Mouse (Mus musculus) intestine, embryonic 16.5 days (tissue): ENCODE data around the gene Ddx49. TPM values are rescaled to one million over a fixed set of nuclear protein-coding genes. Genes with fewer than 3 reads are reported as not detected.

Experiments
- ATAC-seq: fragments of 200-750 bp; cut with Nextera tagmentation; 2 replicates; pipeline ENCODE4 v1.8.0; 2017; ENCODE audit warnings: moderate TSS enrichment, moderate library complexity
- H3K27ac ChIP-seq: fragments of 300-500 bp; sonication (generic); 2 replicates; pipeline ENCODE4 v1.5.1; 2014; ENCODE audit warnings: mild to moderate bottlenecking, low read length
- H3K27me3 ChIP-seq: fragments of 300-500 bp; sonication (generic); replicated peaks from 2 replicates; pipeline ENCODE4 v1.6.1; 2014; ENCODE audit warnings: low read length, control low read depth, mixed read lengths; ENCODE audit not compliant: control insufficient read depth, insufficient read depth
- H3K36me3 ChIP-seq: fragments of 300-500 bp; sonication (generic); 2 replicates; pipeline ENCODE4 v1.6.1; 2014; ENCODE audit warnings: low read length, control low read depth; ENCODE audit not compliant: control insufficient read depth, insufficient read depth
- H3K4me1 ChIP-seq: fragments of 300-500 bp; sonication (generic); 2 replicates; pipeline ENCODE4 v1.6.1; 2014; ENCODE audit warnings: low read length, control low read depth, mixed read lengths; ENCODE audit not compliant: control insufficient read depth, insufficient read depth
- H3K4me2 ChIP-seq: fragments of 300-500 bp; sonication (generic); 2 replicates; pipeline ENCODE4 v1.6.1; 2014; ENCODE audit warnings: low read depth, low read length, control low read depth
- H3K4me3 ChIP-seq: fragments of 300-500 bp; sonication (generic); 2 replicates; pipeline ENCODE4 v1.5.1; 2014; ENCODE audit warnings: mild to moderate bottlenecking, low read length
- H3K9ac ChIP-seq: fragments of 300-500 bp; sonication (generic); 2 replicates; pipeline ENCODE4 v1.6.1; 2014; ENCODE audit warnings: low read depth, low read length
- H3K9me3 ChIP-seq: fragments of 300-500 bp; sonication (generic); 2 replicates; pipeline ENCODE4 v1.6.1; 2016; ENCODE audit warnings: low read length, control low read depth; ENCODE audit not compliant: control insufficient read depth
- WGBS: fragments of 180-500 bp; shearing (Covaris S2); extraction: QIAGEN DNeasy Blood & Tissue Kit; methylation state at CpG from one replicate; pipeline ENCODE4 v1.1.7; 2014; 5-methylcytosine and 5-hydroxymethylcytosine counted together
- polyA plus RNA-seq: library from polyadenylated mRNA; unstranded; fragments of >200 nt; fragmentation: Nextera tagmentation; extraction: Ambion mirVana; gene quantifications from 2 replicates; pipeline ENCODE4 v1.2.1, GENCODE M21; 2015

Gene Ddx49
- polyA plus RNA-seq, 1 experiment from 2014 or later: 48.4 TPM

DNA sequence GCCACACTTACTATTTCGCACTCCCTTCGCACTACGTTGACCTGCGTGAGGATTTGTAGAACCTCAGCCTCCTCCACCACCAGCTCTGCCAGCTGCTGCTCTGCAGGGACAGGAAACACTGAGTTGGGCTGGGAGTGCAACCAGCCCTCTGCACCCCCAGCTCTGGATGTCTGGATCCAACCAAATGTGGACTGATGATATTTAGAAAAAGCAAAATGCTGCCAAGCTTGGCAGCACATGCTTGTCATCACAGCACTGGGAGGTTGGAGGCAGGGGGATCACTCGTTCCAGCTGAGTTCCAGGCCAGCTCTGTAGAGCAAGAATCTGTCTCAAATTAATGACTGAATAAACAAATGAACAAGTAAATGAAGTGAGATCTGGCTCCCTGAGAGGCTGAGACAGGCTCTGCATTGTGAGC, 8.3 kb downstream of the Ddx49 start:
- no peak overlapping the region for H3K27ac ChIP-seq
- no peaks in the 10 kb centered on the region for H3K4me1 ChIP-seq
- H3K9ac ChIP-seq: no peak overlapping the region
- no peak for ATAC-seq
- 54% methylated on average over 5 of the region's 5 CpGs for WGBS
- H3K36me3 ChIP-seq: peaks cover 34% of the 10 kb centered on the region
- no peak overlapping the region for H3K4me2 ChIP-seq
- no peaks in the 10 kb centered on the region for H3K27me3 ChIP-seq
- no peak overlapping the region for H3K4me3 ChIP-seq
- H3K9me3 ChIP-seq: no peaks in the 10 kb centered on the region

DNA sequence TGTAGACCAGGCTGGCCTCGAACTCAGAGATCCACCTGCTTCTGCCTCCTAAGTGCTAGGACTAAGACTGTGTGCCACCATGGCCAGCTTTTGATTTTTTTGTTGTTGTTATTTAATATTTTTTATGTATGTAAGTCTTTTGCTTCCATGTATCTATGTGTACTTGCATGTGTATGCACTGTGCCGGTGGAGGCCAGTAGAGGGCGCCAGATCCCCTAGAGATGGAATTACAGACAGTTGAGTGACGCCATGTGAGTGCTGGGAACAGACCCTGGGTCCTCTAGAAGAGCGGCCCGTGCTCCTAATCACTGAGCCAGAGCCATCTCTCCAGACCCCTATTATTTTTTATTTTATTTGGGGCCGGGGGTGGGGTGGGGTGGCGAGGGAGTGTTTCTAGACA, 15.6 kb downstream of the Ddx49 start:
- peaks cover 20% of the 10 kb centered on the region for H3K36me3 ChIP-seq
- H3K4me1 ChIP-seq: peaks cover 4% of the 10 kb centered on the region; the same call in 1 of the 2 replicates
- no peak overlapping the region for H3K27ac ChIP-seq
- no peaks in the 10 kb centered on the region for H3K9me3 ChIP-seq
- 88% methylated on average over 8 of the region's 8 CpGs for WGBS
- H3K4me2 ChIP-seq: no peak overlapping the region
- no peak overlapping the region for H3K4me3 ChIP-seq
- H3K27me3 ChIP-seq: no peaks in the 10 kb centered on the region
- ATAC-seq: no peak
- no peak overlapping the region for H3K9ac ChIP-seq

DNA sequence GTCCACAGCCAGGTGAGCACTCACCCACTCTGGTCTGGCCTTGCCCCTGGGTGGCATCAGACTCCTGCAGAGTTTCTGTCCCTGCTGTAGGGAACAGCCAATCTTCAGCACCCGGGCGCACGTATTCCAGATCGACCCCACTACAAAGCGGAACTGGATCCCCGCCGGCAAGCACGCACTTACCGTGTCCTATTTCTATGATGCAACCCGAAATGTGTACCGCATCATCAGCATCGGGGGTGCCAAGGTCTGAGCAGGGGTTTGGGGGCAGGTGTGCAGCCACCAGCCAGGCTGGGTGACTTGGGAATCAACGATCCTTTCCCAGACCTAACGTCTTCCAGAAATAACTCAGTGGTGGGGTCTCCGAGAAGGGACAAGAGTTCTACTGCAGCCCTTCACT, 17.0 kb downstream of the Ddx49 start:
- H3K9me3 ChIP-seq: no peaks in the 10 kb centered on the region
- ATAC-seq: no peak

DNA sequence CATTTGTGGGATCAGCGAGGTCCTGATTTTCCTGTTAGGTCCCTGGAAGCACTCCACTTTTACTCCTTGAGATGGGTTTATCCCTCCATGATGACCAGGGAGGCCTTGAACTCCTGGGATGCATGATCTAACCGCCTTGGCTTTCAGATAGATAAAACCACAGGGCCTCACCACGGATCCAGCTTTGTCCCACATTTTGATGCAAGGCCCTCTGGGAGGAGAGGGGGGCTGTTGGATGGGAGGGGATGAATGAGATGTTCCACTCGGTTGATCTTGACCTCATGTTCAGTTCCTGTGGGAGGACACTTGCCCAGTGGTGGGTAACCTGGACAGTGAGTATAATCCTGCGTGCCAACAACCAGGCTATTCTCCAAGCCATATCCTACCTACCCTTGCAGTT, 17.9 kb downstream of the Ddx49 start:
- WGBS: 79% methylated on average over 5 of the region's 5 CpGs
- Histone ChIP-seq H3K9me3 (no peaks in the 10 kb centered on the region), H3K4me2 (no peak overlapping the region), H3K4me1 (peaks cover 4% of the 10 kb centered on the region; the same call in 1 of the 2 replicates), H3K36me3 (peaks cover 20% of the 10 kb centered on the region), H3K4me3 (no peak overlapping the region), H3K9ac (no peak overlapping the region), H3K27me3 (no peaks in the 10 kb centered on the region), H3K27ac (no peak overlapping the region)
- ATAC-seq: no peak

More for the DNA sequence above, 17.0 kb downstream of the Ddx49 start:
- peaks cover 4% of the 10 kb centered on the region; the same call in 1 of the 2 replicates for H3K4me1 ChIP-seq
- no peaks in the 10 kb centered on the region for H3K27me3 ChIP-seq
- H3K4me2 ChIP-seq: no peak overlapping the region
- H3K9ac ChIP-seq: no peak overlapping the region
- H3K27ac ChIP-seq: no peak overlapping the region
- no peak overlapping the region for H3K4me3 ChIP-seq
- peaks cover 20% of the 10 kb centered on the region for H3K36me3 ChIP-seq
- 95% methylated on average over 15 of the region's 15 CpGs for WGBS

DNA sequence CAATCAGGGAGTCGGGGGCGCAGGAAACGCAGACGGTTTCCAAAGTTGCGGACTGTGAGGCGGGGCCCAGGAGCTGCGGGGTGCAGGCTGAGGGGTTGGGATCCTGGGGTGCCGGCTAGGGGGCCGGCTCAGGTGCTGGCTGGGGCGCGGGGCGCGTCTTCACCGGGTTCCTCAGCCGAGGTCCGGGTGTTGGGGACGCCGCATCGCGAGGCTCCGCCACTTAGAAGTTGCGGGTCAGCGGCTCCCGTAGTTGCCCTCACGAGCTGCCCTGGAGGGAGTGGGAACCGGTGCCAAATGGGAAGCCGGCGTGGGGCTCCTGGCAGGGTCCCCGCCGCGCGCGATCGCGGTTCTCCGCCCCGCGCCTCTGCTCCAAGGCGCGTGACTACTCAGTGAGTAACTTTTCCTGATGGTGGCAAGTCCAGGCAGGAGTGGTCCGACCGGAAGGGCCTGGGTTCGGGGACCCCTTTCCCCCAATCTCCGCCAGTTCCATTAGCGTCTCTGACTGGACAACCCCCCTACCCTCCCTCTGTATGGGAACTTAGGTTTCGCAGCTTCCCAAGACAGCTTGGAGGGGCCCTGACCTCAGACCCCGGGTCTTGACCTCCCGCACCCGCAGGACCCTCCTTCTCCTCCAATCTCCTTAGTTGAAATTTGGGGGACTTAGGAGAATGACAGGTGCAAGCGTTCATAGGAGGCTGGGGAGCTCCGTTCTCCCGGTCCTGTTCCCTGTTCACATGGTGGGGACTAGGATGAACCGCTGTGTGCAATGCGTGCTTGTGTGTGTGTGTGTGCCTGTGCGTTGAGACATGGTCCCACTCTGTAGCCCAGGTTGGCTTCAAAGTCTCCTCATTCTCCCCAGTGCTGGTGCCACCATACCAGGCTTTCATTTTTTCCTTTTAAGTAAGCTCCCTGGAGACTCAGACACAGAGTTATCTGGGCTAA, 18.9 kb downstream of the Ddx49 start:
- H3K9ac ChIP-seq: peak overlapping the region; percentile 98
- peaks cover 4% of the 10 kb centered on the region; the same call in 1 of the 2 replicates for H3K4me1 ChIP-seq
- H3K27ac ChIP-seq: peak overlapping the region; percentile 73
- H3K27me3 ChIP-seq: no peaks in the 10 kb centered on the region
- H3K4me2 ChIP-seq: peak overlapping the region; percentile 89
- H3K9me3 ChIP-seq: no peaks in the 10 kb centered on the region
- peaks cover 20% of the 10 kb centered on the region for H3K36me3 ChIP-seq
- peak overlapping the region; percentile 89 for H3K4me3 ChIP-seq
- under 1% methylated on average over 55 of the region's 55 CpGs for WGBS
- ATAC-seq: peak; percentile 50

DNA sequence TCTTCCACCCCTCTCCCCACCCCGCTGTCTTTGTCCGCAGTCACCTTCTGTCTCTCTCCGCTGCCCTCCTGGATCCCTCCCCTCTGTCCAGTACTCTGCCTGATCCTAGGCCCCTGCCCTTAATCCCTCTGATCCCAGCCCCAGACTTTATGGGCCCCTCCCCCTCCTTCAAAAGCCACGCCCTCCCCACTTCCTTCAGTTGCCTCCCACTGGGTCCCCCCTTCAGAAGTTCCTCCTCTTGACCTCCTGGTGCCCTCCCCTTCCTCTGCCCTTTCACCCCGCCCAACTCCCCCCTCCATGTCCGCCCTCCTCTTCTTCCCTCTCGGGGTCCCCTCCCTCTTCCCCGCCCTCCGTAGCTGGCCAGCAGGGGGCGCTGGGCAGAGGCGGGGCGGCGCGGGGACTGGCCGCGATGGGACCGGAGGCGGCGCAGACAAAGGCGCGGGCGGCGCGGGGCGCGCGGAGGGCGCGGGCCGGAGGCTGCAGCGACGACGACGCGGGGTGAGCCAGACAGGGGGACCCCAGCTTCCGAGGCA, 19.6 kb downstream of the Ddx49 start, which contains the start of gene Homer3:
Homer3 (plus strand) TSS at position 225 of the 533 bp plus-strand sequence.
- peaks cover 19% of the 10 kb centered on the region for H3K36me3 ChIP-seq
- WGBS: under 1% methylated on average over 36 of the region's 36 CpGs
- ATAC-seq: peak; percentile 95
- H3K4me2 ChIP-seq: peak within 1 kb of the TSS; percentile 89
- H3K9me3 ChIP-seq: no peaks in the 10 kb centered on the region
- peak within 1 kb of the TSS; percentile 73 for H3K27ac ChIP-seq
- peaks cover 4% of the 10 kb centered on the region; the same call in 1 of the 2 replicates for H3K4me1 ChIP-seq
- no peaks in the 10 kb centered on the region for H3K27me3 ChIP-seq
- peak within 1 kb of the TSS; percentile 89 for H3K4me3 ChIP-seq
- H3K9ac ChIP-seq: peak within 1 kb of the TSS; percentile 98

DNA sequence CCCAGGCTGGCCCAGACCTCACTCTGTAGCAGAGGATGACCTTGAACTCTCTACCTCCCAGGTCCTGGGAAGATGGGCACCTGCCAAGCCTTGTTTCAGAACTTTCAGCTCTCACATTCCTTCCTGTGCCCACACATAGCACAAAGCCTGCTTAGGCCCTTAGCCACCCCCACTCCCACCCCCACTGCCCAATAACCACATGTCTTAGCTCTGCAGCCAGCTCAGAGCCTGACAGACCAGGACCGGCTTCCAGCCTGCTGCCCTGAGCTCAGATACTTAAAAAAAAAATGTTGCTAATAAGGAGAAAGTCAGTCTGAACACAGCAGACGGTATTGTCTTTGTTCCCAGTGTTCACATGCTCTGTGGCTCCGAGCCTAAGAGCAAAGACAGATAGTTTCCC, 21.3 kb downstream of the Ddx49 start:
- 41% methylated on average over 3 of the region's 3 CpGs for WGBS
- H3K27ac ChIP-seq: no peak overlapping the region
- ATAC-seq: peak; percentile 14; the same call in 1 of the 2 replicates

DNA sequence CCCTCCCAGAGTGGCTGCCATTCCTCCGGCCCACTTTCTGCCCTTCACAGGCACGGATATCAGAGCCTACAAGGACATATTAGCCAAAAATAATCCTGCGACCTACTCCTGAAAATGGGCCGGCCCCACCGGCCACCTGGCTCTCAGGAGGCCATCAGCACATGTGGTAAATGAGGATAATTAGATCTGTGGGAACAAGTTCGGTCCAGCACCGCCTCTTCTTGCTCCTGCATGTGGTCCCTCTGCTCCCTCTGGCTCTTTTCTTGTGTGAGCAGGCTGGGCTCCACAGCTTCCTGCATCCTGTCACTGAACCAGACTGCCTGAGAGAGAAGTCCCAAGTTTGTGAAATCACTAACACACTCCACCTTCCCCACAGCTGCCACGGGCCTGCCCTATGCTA, 23.0 kb downstream of the Ddx49 start:
- H3K27ac ChIP-seq: no peak overlapping the region
- H3K4me1 ChIP-seq: peaks cover 4% of the 10 kb centered on the region; the same call in 1 of the 2 replicates
- WGBS: 62% methylated on average over 8 of the region's 8 CpGs
- H3K9ac ChIP-seq: 0 out of 2 replicates have a peak overlapping the region, but pooled peaks have one; percentile 5
- H3K4me2 ChIP-seq: no peak overlapping the region
- H3K9me3 ChIP-seq: no peaks in the 10 kb centered on the region
- H3K36me3 ChIP-seq: no peaks in the 10 kb centered on the region
- no peak overlapping the region for H3K4me3 ChIP-seq
- H3K27me3 ChIP-seq: no peaks in the 10 kb centered on the region
- ATAC-seq: no peak

More for the DNA sequence above, 21.3 kb downstream of the Ddx49 start:
- Histone ChIP-seq H3K4me3 (no peak overlapping the region), H3K4me2 (no peak overlapping the region), H3K36me3 (peaks cover 3% of the 10 kb centered on the region; the same call in 1 of the 2 replicates), H3K4me1 (peaks cover 4% of the 10 kb centered on the region; the same call in 1 of the 2 replicates), H3K9ac (no peak overlapping the region), H3K9me3 (no peaks in the 10 kb centered on the region), H3K27me3 (no peaks in the 10 kb centered on the region)

DNA sequence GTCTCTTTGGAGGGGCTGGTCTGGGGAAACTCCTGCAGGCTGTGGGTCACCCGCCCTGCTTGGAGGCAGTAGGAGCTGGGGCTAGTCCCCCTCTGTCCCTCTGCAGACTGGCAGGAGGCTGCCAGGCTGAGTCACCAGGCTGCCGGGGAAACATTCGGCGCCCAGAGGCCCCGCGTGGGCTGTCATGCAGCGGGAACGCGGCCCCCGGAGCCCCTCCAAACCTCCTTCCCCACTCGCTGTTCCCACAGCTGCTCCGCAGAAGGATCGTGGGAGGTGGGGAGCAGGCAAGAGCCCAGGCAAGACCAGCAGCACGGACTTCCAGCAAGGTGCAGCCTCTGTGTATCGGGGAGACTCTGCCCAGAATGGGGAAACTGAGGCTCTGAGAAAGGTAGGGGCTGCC, 24.1 kb downstream of the Ddx49 start:
- Histone ChIP-seq H3K9me3 (no peaks in the 10 kb centered on the region), H3K4me3 (no peak overlapping the region), H3K4me2 (no peak overlapping the region), H3K9ac (peak overlapping the region; percentile 10; the same call in 1 of the 2 replicates), H3K4me1 (no peaks in the 10 kb centered on the region), H3K36me3 (no peaks in the 10 kb centered on the region), H3K27me3 (no peaks in the 10 kb centered on the region), H3K27ac (no peak overlapping the region)
- 58% methylated on average over 15 of the region's 15 CpGs for WGBS
- ATAC-seq: no peak
